ENCODE assay signal across 8 mouse cellular contexts in genomic region chr11:22871628-22872306, GRCm38 (mm10). TPM values are rescaled to one million over a fixed set of nuclear protein-coding genes. Genes with fewer than 3 reads are reported as not detected.
A peak's percentile ranks its signal among the peaks of the same experiment; 100 is the strongest.
DNase-seq lines count a peak whose midpoint lies in the region; ATAC-seq lines count a peak whose summit lies in the region.

No protein-coding gene starts in this region.

- H3K9me3 ChIP-seq in kidney, embryonic 16.5 days (ENCODE audit: low read length) = no peaks in the 10 kb centered on the region
- no peaks in the 10 kb centered on the region for H3K9me3 ChIP-seq in limb, embryonic 15.5 days
- no peaks in the 10 kb centered on the region for H3K9me3 ChIP-seq in stomach, embryonic 16.5 days (replicated peaks; ENCODE audit: control insufficient read depth, low read length)

- no peaks in the 10 kb centered on the region for H3K27me3 ChIP-seq in kidney, embryonic 16.5 days (ENCODE audit: insufficient read depth, low read length)
- no peaks in the 10 kb centered on the region for H3K27me3 ChIP-seq in limb, embryonic 15.5 days
- H3K27me3 ChIP-seq in stomach, embryonic 16.5 days (ENCODE audit: control insufficient read depth, insufficient read depth, low read length) = no peaks in the 10 kb centered on the region

- WGBS in kidney, embryonic 16.5 days = 39% methylated on average over 7 of the region's 7 CpGs
- 51% methylated on average over 7 of the region's 7 CpGs for WGBS in limb, embryonic 15.5 days
- WGBS in stomach, embryonic 16.5 days = 44% methylated on average over 7 of the region's 7 CpGs

- H3K9ac ChIP-seq in kidney, embryonic 16.5 days (replicated peaks; ENCODE audit: low read length) = no peak overlapping the region
- no peak overlapping the region for H3K9ac ChIP-seq in limb, embryonic 15.5 days
- 0 out of 2 replicates have a peak overlapping the region, but pooled peaks have one; percentile 13 for H3K9ac ChIP-seq in stomach, embryonic 16.5 days (ENCODE audit: low read length)

- H3K4me2 ChIP-seq in kidney, embryonic 16.5 days (replicated peaks; ENCODE audit: low read depth, low read length) = peak overlapping the region; percentile 7
- no peak overlapping the region for H3K4me2 ChIP-seq in limb, embryonic 15.5 days
- peak overlapping the region; percentile 37 for H3K4me2 ChIP-seq in stomach, embryonic 16.5 days (ENCODE audit: low read depth, low read length)

- no peaks in the 10 kb centered on the region for H3K36me3 ChIP-seq in kidney, embryonic 16.5 days (ENCODE audit: insufficient read depth, low read length)
- no peaks in the 10 kb centered on the region for H3K36me3 ChIP-seq in limb, embryonic 15.5 days
- H3K36me3 ChIP-seq in stomach, embryonic 16.5 days (ENCODE audit: control insufficient read depth, insufficient read depth, low read length) = no peaks in the 10 kb centered on the region

- no peak for DNase-seq in kidney, adult 11 months
- no peak for DNase-seq in layer of hippocampus, adult 18-20 months (ENCODE audit: low spot score in 2 of 2)
- no peak for DNase-seq in gastrocnemius, adult 18-20 months (ENCODE audit: low spot score)
- DNase-seq in adrenal gland, postnatal 25 days = no peak

- H3K4me3 ChIP-seq in kidney, embryonic 16.5 days (ENCODE audit: low read length) = no peak overlapping the region
- peak overlapping the region; percentile 15 for H3K4me3 ChIP-seq in brown adipose tissue, adult 24 weeks (ENCODE audit: insufficient read depth, low read depth, low read length)
- H3K4me3 ChIP-seq in limb, embryonic 15.5 days = no peak overlapping the region
- H3K4me3 ChIP-seq in stomach, embryonic 16.5 days (replicated peaks; ENCODE audit: low read length) = no peak overlapping the region; the same call in 1 of the 2 replicates

- ATAC-seq in kidney, embryonic 16.5 days (ENCODE audit: low FRiP score, low TSS enrichment) = peak; percentile 65; the same call in 1 of the 2 replicates
- ATAC-seq in limb, embryonic 15.5 days (ENCODE audit: insufficient number of reproducible peaks, low FRiP score, low TSS enrichment, low read depth) = no peak
- no peak for ATAC-seq in stomach, embryonic 16.5 days (ENCODE audit: insufficient read depth, low FRiP score)

- H3K27ac ChIP-seq in kidney, embryonic 16.5 days (ENCODE audit: low read length) = peak overlapping the region; percentile 59
- H3K27ac ChIP-seq in brown adipose tissue, adult 24 weeks (replicated peaks; ENCODE audit: low read depth, low read length) = peak overlapping the region; percentile 48
- peak overlapping the region; percentile 33; the same call in 1 of the 2 replicates for H3K27ac ChIP-seq in limb, embryonic 15.5 days
- H3K27ac ChIP-seq in stomach, embryonic 16.5 days (ENCODE audit: low read length) = peak overlapping the region; percentile 41

- H3K4me1 ChIP-seq in kidney, embryonic 16.5 days (ENCODE audit: insufficient read depth, low read length) = peaks cover 6% of the 10 kb centered on the region
- H3K4me1 ChIP-seq in brown adipose tissue, adult 24 weeks (ENCODE audit: control insufficient read depth, insufficient read depth, insufficient read length, low read length) = peaks cover 14% of the 10 kb centered on the region; the same call in 1 of the 2 replicates
- H3K4me1 ChIP-seq in limb, embryonic 15.5 days = peaks cover 25% of the 10 kb centered on the region
- H3K4me1 ChIP-seq in stomach, embryonic 16.5 days (ENCODE audit: control insufficient read depth, insufficient read depth, low read length) = peaks cover 3% of the 10 kb centered on the region

RNA-seq across cellular contexts. Expression of gene B3gnt2, which starts 11.0 kb away (rescaled TPM):
- 8.2 and 13.2 TPM in 2 replicates for polyA plus RNA-seq in kidney, embryonic 16.5 days (2015; fragmentation: Nextera tagmentation; extraction: Ambion mirVana)
- polyA plus RNA-seq in brown adipose tissue, adult 24 weeks (2012; ENCODE audit: insufficient read depth, insufficient read length, missing spikeins) = not detected in 2 replicates
- 9.8 and 11.6 TPM in 2 replicates for polyA plus RNA-seq in limb, embryonic 15.5 days (2015; fragmentation: Nextera tagmentation; extraction: Ambion mirVana)
- polyA plus RNA-seq in stomach, embryonic 16.5 days (2015; fragmentation: Nextera tagmentation; extraction: Ambion mirVana) = 12.7 and 12.9 TPM in 2 replicates
- 10 to 100 TPM; 12.9 to 14.7 TPM for total RNA-seq in layer of hippocampus, adult 18-20 months (2021)
- total RNA-seq in gastrocnemius, adult 18-20 months (2021) = 1 to 10 TPM; 1.0 to 2.2 TPM
- total RNA-seq in adrenal gland, postnatal 25 days (2021) = 63.4 and 70.3 TPM in 2 replicates
